Mouse (Mus musculus) limb, embryonic 13.5 days (tissue): ENCODE data around the gene Lrp6. TPM values are rescaled to one million over a fixed set of nuclear protein-coding genes. Genes with fewer than 3 reads are reported as not detected.

Experiments
- ATAC-seq: fragments of 200-750 bp; cut with Nextera tagmentation; 2 replicates; pipeline ENCODE4 v1.8.0; 2017; ENCODE audit warnings: low read depth, moderate number of reproducible peaks, moderate TSS enrichment; ENCODE audit not compliant: low FRiP score
- H3K27ac ChIP-seq: fragments of 300-500 bp; sonication (generic); 2 replicates; pipeline ENCODE4 v1.5.1; 2015; ENCODE audit warnings: inconsistent platforms, mild to moderate bottlenecking, moderate library complexity
- H3K27me3 ChIP-seq: fragments of 300-500 bp; sonication (generic); 2 replicates; pipeline ENCODE4 v1.6.1; 2015; ENCODE audit warnings: mild to moderate bottlenecking, inconsistent platforms
- H3K36me3 ChIP-seq: fragments of 300-500 bp; sonication (generic); 2 replicates; pipeline ENCODE4 v1.6.1; 2015; ENCODE audit warnings: inconsistent platforms, mild to moderate bottlenecking, moderate library complexity
- H3K4me1 ChIP-seq: fragments of 300-500 bp; sonication (generic); 2 replicates; pipeline ENCODE4 v1.6.1; 2015; ENCODE audit warnings: inconsistent platforms
- H3K4me2 ChIP-seq: fragments of 300-500 bp; sonication (generic); replicated peaks from 2 replicates; pipeline ENCODE4 v1.6.1; 2015; ENCODE audit warnings: inconsistent platforms, mild to moderate bottlenecking, moderate library complexity
- H3K4me3 ChIP-seq: fragments of 300-500 bp; sonication (generic); 2 replicates; pipeline ENCODE4 v1.5.1; 2015; ENCODE audit warnings: moderate library complexity, mild to moderate bottlenecking, inconsistent platforms
- H3K9ac ChIP-seq: fragments of 300-500 bp; sonication (generic); 2 replicates; pipeline ENCODE4 v1.6.1; 2015; ENCODE audit warnings: mild to moderate bottlenecking, inconsistent platforms
- H3K9me3 ChIP-seq: fragments of 300-500 bp; sonication (generic); 2 replicates; pipeline ENCODE4 v1.6.1; 2016; ENCODE audit warnings: inconsistent platforms
- WGBS: fragments of 180-500 bp; shearing (Covaris S2); methylation state at CpG from one replicate; pipeline ENCODE4 v1.1.7; 2015; 5-methylcytosine and 5-hydroxymethylcytosine counted together
- polyA plus RNA-seq: library from polyadenylated mRNA; unstranded; fragments of >200 nt; fragmentation: Nextera tagmentation; extraction: Ambion mirVana; gene quantifications from 2 replicates; pipeline ENCODE4 v1.2.1, GENCODE M21; 2015

Lrp6 gene
- polyA plus RNA-seq, 1 experiment from 2014 or later = 37.5 TPM

DNA sequence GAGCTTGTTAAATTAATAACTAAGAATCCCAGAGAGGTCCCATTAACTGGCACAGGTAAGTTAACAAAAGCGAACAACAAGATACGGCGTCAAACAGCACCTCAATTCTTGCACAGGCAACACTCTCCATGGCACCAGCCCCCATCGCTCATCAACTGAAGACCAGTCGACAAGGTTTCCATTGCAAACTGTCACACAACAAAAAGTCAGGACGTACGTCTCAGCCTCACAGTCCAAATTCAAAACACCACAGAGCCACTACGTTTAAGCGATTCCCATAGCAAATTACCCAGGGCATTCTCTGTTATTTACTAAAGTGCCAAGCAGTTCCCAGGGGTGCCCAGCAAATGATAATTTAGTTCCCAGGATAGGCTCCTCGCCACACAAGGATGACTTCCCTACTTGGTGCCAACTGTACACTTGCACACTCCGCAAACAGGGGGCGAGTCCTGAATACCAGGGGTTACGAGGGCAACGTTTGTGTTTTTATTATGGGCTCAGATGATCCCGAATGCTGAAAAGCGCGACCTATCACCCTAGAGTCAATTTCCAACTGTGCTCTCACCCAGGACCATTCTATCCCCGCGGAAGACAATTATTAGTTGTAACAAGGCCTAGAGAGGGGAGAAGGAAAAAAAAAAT is 1.0 kb downstream of the Lrp6 start:
- Histone ChIP-seq H3K4me1 (peaks cover 30% of the 10 kb centered on the region), H3K27ac (peak overlapping the region; percentile 100; the same call in 1 of the 2 replicates), H3K9ac (peak overlapping the region; percentile 99), H3K36me3 (no peaks in the 10 kb centered on the region; the same call in 1 of the 2 replicates), H3K9me3 (no peaks in the 10 kb centered on the region), H3K4me2 (peak overlapping the region; percentile 84), H3K4me3 (peak overlapping the region; percentile 96), H3K27me3 (no peaks in the 10 kb centered on the region)
- 2% methylated on average over 19 of the region's 19 CpGs for WGBS
- no peak for ATAC-seq

DNA sequence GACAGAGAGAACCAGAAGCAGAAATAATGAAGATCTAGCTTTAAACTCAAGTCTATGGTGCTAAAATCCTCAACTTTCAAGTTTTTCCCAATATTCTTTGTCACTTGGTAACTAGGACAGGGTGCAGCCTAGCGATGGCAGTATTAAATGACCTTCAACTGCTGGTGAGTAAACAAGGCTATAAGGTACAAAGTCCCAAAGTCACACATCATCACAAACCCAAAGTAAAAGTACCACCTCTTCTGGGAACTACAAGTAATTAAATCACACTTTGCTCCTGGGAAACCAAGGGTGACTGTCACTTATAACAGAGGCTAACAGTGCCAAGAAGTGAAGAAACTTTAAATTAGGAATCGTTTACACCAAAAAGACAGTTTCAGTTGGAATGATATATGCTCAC is 2.2 kb downstream of the Lrp6 start:
- Histone ChIP-seq H3K27me3 (no peaks in the 10 kb centered on the region), H3K4me1 (peaks cover 36% of the 10 kb centered on the region), H3K4me2 (peak overlapping the region; percentile 84), H3K27ac (no peak overlapping the region), H3K4me3 (peak overlapping the region; percentile 96), H3K9ac (no peak overlapping the region), H3K9me3 (no peaks in the 10 kb centered on the region), H3K36me3 (no peaks in the 10 kb centered on the region; the same call in 1 of the 2 replicates)
- 34% methylated on average over 2 of the region's 2 CpGs for WGBS
- ATAC-seq = no peak

DNA sequence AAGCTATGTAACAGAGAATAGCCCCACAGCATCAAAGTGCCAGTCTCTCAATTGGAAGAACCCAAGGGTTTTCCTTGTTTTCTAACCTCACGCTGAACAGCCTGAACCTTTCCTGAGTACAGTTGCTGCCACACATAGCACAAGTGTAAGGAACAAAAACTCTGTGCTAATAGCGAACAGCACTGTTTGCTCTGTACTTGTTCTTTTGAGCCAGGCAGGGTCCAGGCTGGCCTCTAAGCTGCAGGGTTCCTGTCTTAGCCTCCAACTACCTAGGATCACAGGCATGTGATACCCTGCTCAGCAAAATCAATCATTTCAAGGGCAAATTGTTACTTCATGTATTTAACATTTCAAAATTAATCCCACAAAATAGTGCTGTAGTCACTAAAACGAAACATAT is 7.1 kb downstream of the Lrp6 start:
- Histone ChIP-seq H3K36me3 (no peaks in the 10 kb centered on the region; the same call in 1 of the 2 replicates), H3K4me2 (no peak overlapping the region), H3K9me3 (no peaks in the 10 kb centered on the region), H3K27ac (no peak overlapping the region), H3K4me3 (no peak overlapping the region), H3K27me3 (no peaks in the 10 kb centered on the region), H3K9ac (no peak overlapping the region), H3K4me1 (peaks cover 44% of the 10 kb centered on the region)
- ATAC-seq = no peak
- 76% methylated on average over 3 of the region's 3 CpGs for WGBS

- H3K4me3 ChIP-seq = no peak overlapping the region
- WGBS = 62% methylated on average over 8 of the region's 8 CpGs
- H3K36me3 ChIP-seq = no peaks in the 10 kb centered on the region; the same call in 1 of the 2 replicates
- H3K9ac ChIP-seq = no peak overlapping the region
- H3K27ac ChIP-seq = no peak overlapping the region
- H3K9me3 ChIP-seq = no peaks in the 10 kb centered on the region
- H3K27me3 ChIP-seq = no peaks in the 10 kb centered on the region
- ATAC-seq = no peak
- H3K4me2 ChIP-seq = no peak overlapping the region
- peaks cover 42% of the 10 kb centered on the region for H3K4me1 ChIP-seq
Measured at GRCm38 (mm10) chr6:134558546-134559129, 8.1 kb downstream of the Lrp6 start.

- Histone ChIP-seq H3K9ac (no peak overlapping the region), H3K27ac (no peak overlapping the region), H3K4me3 (no peak overlapping the region), H3K4me1 (peaks cover 38% of the 10 kb centered on the region), H3K36me3 (no peaks in the 10 kb centered on the region), H3K4me2 (no peak overlapping the region), H3K27me3 (no peaks in the 10 kb centered on the region), H3K9me3 (no peaks in the 10 kb centered on the region)
- WGBS = 91% methylated on average over 1 of the region's 1 CpGs
- ATAC-seq = no peak
Measured at GRCm38 (mm10) chr6:134557043-134557442, 9.7 kb downstream of the Lrp6 start.

DNA sequence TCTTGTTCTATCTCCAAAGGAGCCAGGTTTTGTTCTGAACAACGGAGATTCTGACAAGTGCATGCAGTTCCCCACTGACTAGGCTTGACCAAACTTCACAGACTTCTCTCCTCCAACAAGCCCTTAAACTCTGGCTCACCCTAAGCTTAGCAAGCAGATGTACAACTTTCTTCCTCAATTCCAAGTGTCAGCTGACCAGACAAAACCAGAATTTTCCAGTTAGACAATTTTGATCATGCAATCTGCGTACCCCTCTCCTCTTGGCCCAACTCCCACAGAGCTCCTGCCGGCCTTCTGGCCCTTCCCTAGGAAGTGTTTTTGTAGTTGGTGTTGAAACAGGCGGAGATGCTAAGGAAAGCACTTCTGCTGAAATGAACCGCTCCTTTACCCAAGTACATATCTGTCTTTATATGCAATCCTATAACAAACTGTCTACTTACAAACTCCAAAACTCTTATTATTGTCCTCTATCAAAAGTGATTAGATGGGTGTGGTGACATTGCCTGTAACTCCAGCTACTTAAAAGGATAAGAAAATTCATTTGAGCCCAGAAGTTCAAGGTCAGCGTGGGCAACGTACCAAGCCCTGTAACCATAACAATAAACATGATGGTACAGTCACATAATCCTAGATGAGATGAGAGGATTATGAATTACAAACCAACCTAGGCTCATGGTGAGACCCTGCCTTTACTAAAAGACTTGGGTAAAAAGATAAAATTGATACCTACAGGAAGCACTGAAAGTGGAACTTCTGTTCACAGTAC is 10.4 kb downstream of the Lrp6 start:
- Histone ChIP-seq H3K9me3 (no peaks in the 10 kb centered on the region), H3K27ac (no peak overlapping the region), H3K36me3 (no peaks in the 10 kb centered on the region), H3K4me1 (peaks cover 36% of the 10 kb centered on the region), H3K4me3 (no peak overlapping the region), H3K4me2 (no peak overlapping the region), H3K9ac (no peak overlapping the region), H3K27me3 (no peaks in the 10 kb centered on the region)
- ATAC-seq = no peak
- 79% methylated on average over 7 of the region's 7 CpGs for WGBS

GRCm38 (mm10) chr6:134555178-134555577 is 11.6 kb downstream of the Lrp6 start:
- Histone ChIP-seq H3K4me1 (peaks cover 31% of the 10 kb centered on the region), H3K9ac (no peak overlapping the region), H3K27ac (no peak overlapping the region), H3K4me2 (no peak overlapping the region), H3K4me3 (no peak overlapping the region), H3K27me3 (no peaks in the 10 kb centered on the region), H3K36me3 (no peaks in the 10 kb centered on the region), H3K9me3 (no peaks in the 10 kb centered on the region)
- ATAC-seq = no peak
- WGBS = 85% methylated on average over 3 of the region's 3 CpGs

DNA sequence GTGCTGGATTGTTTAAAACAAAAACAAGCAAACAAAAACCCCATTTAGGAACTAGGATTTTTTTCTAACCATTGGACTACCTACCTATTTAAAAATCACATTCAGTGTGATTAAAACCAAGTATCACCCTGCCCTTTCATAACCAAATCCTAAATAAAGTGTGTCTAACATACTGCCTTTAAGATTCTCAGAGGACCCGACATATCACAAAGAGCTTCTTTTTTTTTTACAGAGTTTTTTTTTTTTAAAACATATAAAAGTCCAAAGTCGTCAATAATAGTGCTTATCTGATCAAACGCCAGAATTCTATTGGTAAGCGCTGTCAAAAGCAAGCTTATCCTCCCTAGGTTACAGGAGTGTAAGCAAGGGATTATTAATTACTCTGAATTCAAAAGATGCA is 12.5 kb downstream of the Lrp6 start:
- H3K9me3 ChIP-seq = no peaks in the 10 kb centered on the region
- WGBS = 71% methylated on average over 4 of the region's 4 CpGs
- no peak overlapping the region for H3K4me2 ChIP-seq

DNA sequence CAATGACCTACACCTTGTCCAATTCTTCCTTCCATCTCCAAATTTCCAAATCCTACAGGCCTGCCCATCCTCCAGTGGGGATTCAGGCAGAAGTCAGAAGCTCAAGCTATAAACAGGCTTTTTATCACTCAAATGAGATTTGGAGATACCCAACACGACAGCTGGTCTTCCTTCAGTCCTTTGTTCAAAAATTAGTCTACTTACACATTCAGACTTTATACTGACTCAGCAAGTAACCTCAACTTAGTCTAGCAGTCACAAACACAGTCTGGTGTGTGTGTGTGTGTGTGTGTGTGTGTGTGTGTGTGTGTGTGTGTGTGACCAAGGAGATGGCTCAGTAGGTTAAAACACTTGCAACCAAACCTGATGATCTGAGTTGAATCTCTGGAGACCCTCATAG is 15.8 kb downstream of the Lrp6 start:
- Histone ChIP-seq H3K27me3 (no peaks in the 10 kb centered on the region), H3K4me1 (peaks cover 20% of the 10 kb centered on the region), H3K4me3 (no peak overlapping the region), H3K27ac (no peak overlapping the region), H3K4me2 (no peak overlapping the region), H3K9ac (no peak overlapping the region), H3K9me3 (no peaks in the 10 kb centered on the region), H3K36me3 (peaks cover 2% of the 10 kb centered on the region; the same call in 1 of the 2 replicates)
- WGBS = 78% methylated on average over 1 of the region's 1 CpGs
- ATAC-seq = no peak

More for the DNA sequence above, 12.5 kb downstream of the Lrp6 start:
- Histone ChIP-seq H3K27ac (no peak overlapping the region), H3K4me1 (peaks cover 25% of the 10 kb centered on the region), H3K36me3 (no peaks in the 10 kb centered on the region), H3K9ac (no peak overlapping the region), H3K27me3 (no peaks in the 10 kb centered on the region), H3K4me3 (no peak overlapping the region)
- no peak for ATAC-seq

- no peak for ATAC-seq
- Histone ChIP-seq H3K4me2 (no peak overlapping the region), H3K4me1 (peaks cover 19% of the 10 kb centered on the region), H3K4me3 (no peak overlapping the region), H3K27me3 (no peaks in the 10 kb centered on the region), H3K9me3 (no peaks in the 10 kb centered on the region), H3K9ac (no peak overlapping the region), H3K36me3 (peaks cover 2% of the 10 kb centered on the region; the same call in 1 of the 2 replicates), H3K27ac (no peak overlapping the region)
- 71% methylated on average over 1 of the region's 1 CpGs for WGBS
Measured at GRCm38 (mm10) chr6:134550396-134550795, 16.4 kb downstream of the Lrp6 start.

- H3K4me1 ChIP-seq = peaks cover 21% of the 10 kb centered on the region
- H3K27ac ChIP-seq = no peak overlapping the region
- ATAC-seq = 0 out of 2 replicates have a peak, but pooled peaks have one; percentile 32
- H3K36me3 ChIP-seq = peaks cover 11% of the 10 kb centered on the region
- H3K4me2 ChIP-seq = no peak overlapping the region
- H3K4me3 ChIP-seq = no peak overlapping the region
- H3K27me3 ChIP-seq = no peaks in the 10 kb centered on the region
- no peak overlapping the region for H3K9ac ChIP-seq
- WGBS = 50% methylated on average over 3 of the region's 3 CpGs
- H3K9me3 ChIP-seq = no peaks in the 10 kb centered on the region
Measured at GRCm38 (mm10) chr6:134544843-134545242, 21.9 kb downstream of the Lrp6 start.

GRCm38 (mm10) chr6:134544093-134544492 is 22.7 kb downstream of the Lrp6 start:
- WGBS = 58% methylated on average over 2 of the region's 2 CpGs
- Histone ChIP-seq H3K4me2 (no peak overlapping the region), H3K27me3 (no peaks in the 10 kb centered on the region), H3K4me3 (no peak overlapping the region), H3K36me3 (peaks cover 11% of the 10 kb centered on the region), H3K9ac (no peak overlapping the region), H3K9me3 (no peaks in the 10 kb centered on the region), H3K27ac (no peak overlapping the region), H3K4me1 (peaks cover 21% of the 10 kb centered on the region)
- no peak for ATAC-seq
